Mouse (Mus musculus): ENCODE results near the gene Miga2. TPM values are rescaled to one million over a fixed set of nuclear protein-coding genes. Genes with fewer than 3 reads are reported as not detected.

Miga2 gene
- polyA plus RNA-seq, 1 experiment from 2014 or later, result 12.6 TPM

GRCm38 (mm10) chr2:30396246-30396645, 32.2 kb downstream of the Miga2 start:
- H3K9me3 ChIP-seq (ENCODE audit: control insufficient read depth), result no peaks in the 10 kb centered on the region
- no peak overlapping the region for H3K9ac ChIP-seq (ENCODE audit: low read depth, low read length)
- H3K4me1 ChIP-seq (replicated peaks; ENCODE audit: control insufficient read depth, insufficient read depth, low read length), result 0 out of 2 replicates have a peak, but pooled peaks cover 8% of the 10 kb centered on the region
- WGBS, result 46% methylated on average over 7 of the region's 7 CpGs
- 0 out of 2 replicates have a peak overlapping the region, but pooled peaks have one; percentile 29 for H3K27ac ChIP-seq (ENCODE audit: low read depth, low read length)
- peak; percentile 49 for TF ChIP-seq CTCF (IDR thresholded peaks at IDR 0.05; ENCODE audit: low read depth)
- 0 out of 2 replicates have a peak overlapping the region, but pooled peaks have one; percentile 2 for H3K4me2 ChIP-seq (replicated peaks; ENCODE audit: low read depth)
- no peaks in the 10 kb centered on the region for H3K27me3 ChIP-seq (replicated peaks; ENCODE audit: control insufficient read depth, insufficient read depth, low read length)
- H3K4me3 ChIP-seq (ENCODE audit: low read depth, low read length), result no peak overlapping the region
- H3K36me3 ChIP-seq (ENCODE audit: control insufficient read depth, insufficient read depth), result peaks cover 55% of the 10 kb centered on the region
- ATAC-seq, result no peak

GRCm38 (mm10) chr2:30397986-30398512, 34.0 kb downstream of the Miga2 start:
- Histone ChIP-seq H3K27me3 (replicated peaks; ENCODE audit: control insufficient read depth, insufficient read depth, low read length) (no peaks in the 10 kb centered on the region), H3K4me1 (replicated peaks; ENCODE audit: control insufficient read depth, insufficient read depth, low read length) (0 out of 2 replicates have a peak, but pooled peaks cover 8% of the 10 kb centered on the region), H3K27ac (ENCODE audit: low read depth, low read length) (no peak overlapping the region), H3K9me3 (ENCODE audit: control insufficient read depth) (no peaks in the 10 kb centered on the region), H3K4me2 (replicated peaks; ENCODE audit: low read depth) (no peak overlapping the region), H3K4me3 (ENCODE audit: low read depth, low read length) (no peak overlapping the region), H3K9ac (ENCODE audit: low read depth, low read length) (no peak overlapping the region), H3K36me3 (ENCODE audit: control insufficient read depth, insufficient read depth) (peaks cover 73% of the 10 kb centered on the region)
- TF ChIP-seq CTCF (IDR thresholded peaks at IDR 0.05; ENCODE audit: low read depth), result no peak
- ATAC-seq, result no peak
- 87% methylated on average over 10 of the region's 10 CpGs for WGBS

GRCm38 (mm10) chr2:30399191-30400171, 35.4 kb downstream of the Miga2 start:
- no peak overlapping the region for H3K4me2 ChIP-seq (replicated peaks; ENCODE audit: low read depth)
- no peak for ATAC-seq
- H3K9ac ChIP-seq (ENCODE audit: low read depth, low read length), result no peak overlapping the region
- H3K4me1 ChIP-seq (replicated peaks; ENCODE audit: control insufficient read depth, insufficient read depth, low read length), result 0 out of 2 replicates have a peak, but pooled peaks cover 4% of the 10 kb centered on the region
- H3K9me3 ChIP-seq (ENCODE audit: control insufficient read depth), result no peaks in the 10 kb centered on the region
- H3K27me3 ChIP-seq (replicated peaks; ENCODE audit: control insufficient read depth, insufficient read depth, low read length), result no peaks in the 10 kb centered on the region
- no peak for TF ChIP-seq CTCF (IDR thresholded peaks at IDR 0.05; ENCODE audit: low read depth)
- peaks cover 87% of the 10 kb centered on the region for H3K36me3 ChIP-seq (ENCODE audit: control insufficient read depth, insufficient read depth)
- H3K4me3 ChIP-seq (ENCODE audit: low read depth, low read length), result no peak overlapping the region
- 66% methylated on average over 20 of the region's 20 CpGs for WGBS
- no peak overlapping the region for H3K27ac ChIP-seq (ENCODE audit: low read depth, low read length)

GRCm38 (mm10) chr2:30401581-30401980, 37.5 kb downstream of the Miga2 start:
- 89% methylated on average over 1 of the region's 1 CpGs for WGBS
- no peak for TF ChIP-seq CTCF (IDR thresholded peaks at IDR 0.05; ENCODE audit: low read depth)
- no peaks in the 10 kb centered on the region for H3K27me3 ChIP-seq (replicated peaks; ENCODE audit: control insufficient read depth, insufficient read depth, low read length)
- H3K36me3 ChIP-seq (ENCODE audit: control insufficient read depth, insufficient read depth), result peaks cover 95% of the 10 kb centered on the region
- no peak for ATAC-seq
- no peaks in the 10 kb centered on the region for H3K4me1 ChIP-seq (replicated peaks; ENCODE audit: control insufficient read depth, insufficient read depth, low read length)
- H3K4me3 ChIP-seq (ENCODE audit: low read depth, low read length), result no peak overlapping the region
- H3K27ac ChIP-seq (ENCODE audit: low read depth, low read length), result no peak overlapping the region
- no peaks in the 10 kb centered on the region for H3K9me3 ChIP-seq (ENCODE audit: control insufficient read depth)
- no peak overlapping the region for H3K4me2 ChIP-seq (replicated peaks; ENCODE audit: low read depth)
- H3K9ac ChIP-seq (ENCODE audit: low read depth, low read length), result no peak overlapping the region

GRCm38 (mm10) chr2:30402351-30402826, 38.4 kb downstream of the Miga2 start:
- ATAC-seq, result no peak
- Histone ChIP-seq H3K27ac (ENCODE audit: low read depth, low read length) (no peak overlapping the region), H3K27me3 (replicated peaks; ENCODE audit: control insufficient read depth, insufficient read depth, low read length) (no peaks in the 10 kb centered on the region), H3K4me1 (replicated peaks; ENCODE audit: control insufficient read depth, insufficient read depth, low read length) (no peaks in the 10 kb centered on the region), H3K36me3 (ENCODE audit: control insufficient read depth, insufficient read depth) (peaks cover 96% of the 10 kb centered on the region), H3K9ac (ENCODE audit: low read depth, low read length) (no peak overlapping the region), H3K9me3 (ENCODE audit: control insufficient read depth) (no peaks in the 10 kb centered on the region), H3K4me2 (replicated peaks; ENCODE audit: low read depth) (no peak overlapping the region), H3K4me3 (ENCODE audit: low read depth, low read length) (no peak overlapping the region)
- no peak for TF ChIP-seq CTCF (IDR thresholded peaks at IDR 0.05; ENCODE audit: low read depth)
- 87% methylated on average over 9 of the region's 9 CpGs for WGBS

- Histone ChIP-seq H3K27ac (ENCODE audit: low read depth, low read length) (no peak overlapping the region; the same call in 1 of the 2 replicates), H3K4me2 (replicated peaks; ENCODE audit: low read depth) (no peak overlapping the region), H3K9me3 (ENCODE audit: control insufficient read depth) (no peaks in the 10 kb centered on the region), H3K4me1 (replicated peaks; ENCODE audit: control insufficient read depth, insufficient read depth, low read length) (no peaks in the 10 kb centered on the region; the same call in 1 of the 2 replicates), H3K27me3 (replicated peaks; ENCODE audit: control insufficient read depth, insufficient read depth, low read length) (no peaks in the 10 kb centered on the region), H3K9ac (ENCODE audit: low read depth, low read length) (no peak overlapping the region), H3K4me3 (ENCODE audit: low read depth, low read length) (no peak overlapping the region), H3K36me3 (ENCODE audit: control insufficient read depth, insufficient read depth) (peaks cover 95% of the 10 kb centered on the region)
- ATAC-seq, result no peak
- no peak for TF ChIP-seq CTCF (IDR thresholded peaks at IDR 0.05; ENCODE audit: low read depth)
- WGBS, result 40% methylated on average over 2 of the region's 2 CpGs
These were observed 38.8 kb downstream of the Miga2 start for GRCm38 (mm10) chr2:30402843-30403242.

Data from intestine, postnatal 0 days (tissue).